Mouse (Mus musculus) embryonic facial prominence, embryonic 15.5 days (tissue): Measurements from ENCODE around the gene Ano6. TPM values are rescaled to one million over a fixed set of nuclear protein-coding genes. Genes with fewer than 3 reads are reported as not detected.

ENCODE experiments used
- ATAC-seq: fragments of 200-750 bp; cut with Nextera tagmentation; 2 replicates; pipeline ENCODE4 v1.8.0; 2017; ENCODE audit warnings: low read depth, moderate TSS enrichment; ENCODE audit not compliant: insufficient number of reproducible peaks, low FRiP score, low TSS enrichment
- H3K27ac ChIP-seq: fragments of 300-500 bp; sonication (generic); replicated peaks from 2 replicates; pipeline ENCODE4 v1.5.1; 2015; ENCODE audit warnings: mild to moderate bottlenecking, inconsistent platforms
- H3K27me3 ChIP-seq: fragments of 300-500 bp; sonication (generic); 2 replicates; pipeline ENCODE4 v1.6.1; 2015; ENCODE audit warnings: inconsistent platforms
- H3K36me3 ChIP-seq: fragments of 300-500 bp; sonication (generic); 2 replicates; pipeline ENCODE4 v1.6.1; 2015; ENCODE audit warnings: mild to moderate bottlenecking, inconsistent platforms
- H3K4me1 ChIP-seq: fragments of 300-500 bp; sonication (generic); 2 replicates; pipeline ENCODE4 v1.6.1; 2015; ENCODE audit warnings: inconsistent platforms
- H3K4me2 ChIP-seq: fragments of 300-500 bp; sonication (generic); replicated peaks from 2 replicates; pipeline ENCODE4 v1.6.1; 2015; ENCODE audit warnings: mild to moderate bottlenecking, inconsistent platforms
- H3K4me3 ChIP-seq: fragments of 300-500 bp; sonication (generic); replicated peaks from 2 replicates; pipeline ENCODE4 v1.5.1; 2015; ENCODE audit warnings: mild to moderate bottlenecking, inconsistent platforms
- H3K9ac ChIP-seq: fragments of 300-500 bp; sonication (generic); 2 replicates; pipeline ENCODE4 v1.6.1; 2015; ENCODE audit warnings: inconsistent platforms
- H3K9me3 ChIP-seq: fragments of 300-500 bp; sonication (generic); replicated peaks from 2 replicates; pipeline ENCODE4 v1.6.1; 2016; ENCODE audit warnings: inconsistent platforms
- WGBS: fragments of 180-500 bp; shearing (Covaris S2); methylation state at CpG from one replicate; pipeline ENCODE4 v1.1.7; 2015; 5-methylcytosine and 5-hydroxymethylcytosine counted together
- polyA plus RNA-seq: library from polyadenylated mRNA; unstranded; fragments of >200 nt; fragmentation: Nextera tagmentation; extraction: Ambion mirVana; gene quantifications from 2 replicates; pipeline ENCODE4 v1.2.1, GENCODE M21; 2015

Gene Ano6
- polyA plus RNA-seq, 1 experiment from 2014 or later, result 51.5 TPM

DNA sequence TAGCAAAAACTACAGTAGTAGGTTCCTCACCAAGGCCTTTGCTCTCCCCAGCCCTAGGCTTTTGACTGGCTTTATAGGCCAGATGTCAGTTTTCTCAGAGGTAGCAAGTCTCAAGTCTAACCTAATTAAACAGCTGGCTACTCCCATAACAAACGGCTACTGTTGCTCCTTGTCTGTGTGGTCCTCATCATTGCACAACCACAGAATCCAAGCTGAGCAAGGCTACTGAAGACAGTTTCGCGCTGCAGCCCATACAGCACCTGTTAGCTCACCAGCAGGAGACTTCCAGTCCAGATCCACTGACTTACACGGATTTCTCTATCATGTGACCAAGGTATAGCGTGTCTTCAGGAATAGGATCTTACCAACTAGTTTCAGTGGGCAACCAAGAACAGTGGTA, 55.5 kb downstream of the Ano6 start:
- ATAC-seq, result no peak
- no peak overlapping the region for H3K27ac ChIP-seq
- H3K9ac ChIP-seq, result no peak overlapping the region
- 70% methylated on average over 5 of the region's 5 CpGs for WGBS
- peaks cover 23% of the 10 kb centered on the region for H3K4me1 ChIP-seq
- no peaks in the 10 kb centered on the region for H3K27me3 ChIP-seq
- no peak overlapping the region for H3K4me2 ChIP-seq
- H3K36me3 ChIP-seq, result no peaks in the 10 kb centered on the region
- no peaks in the 10 kb centered on the region for H3K9me3 ChIP-seq
- H3K4me3 ChIP-seq, result no peak overlapping the region

DNA sequence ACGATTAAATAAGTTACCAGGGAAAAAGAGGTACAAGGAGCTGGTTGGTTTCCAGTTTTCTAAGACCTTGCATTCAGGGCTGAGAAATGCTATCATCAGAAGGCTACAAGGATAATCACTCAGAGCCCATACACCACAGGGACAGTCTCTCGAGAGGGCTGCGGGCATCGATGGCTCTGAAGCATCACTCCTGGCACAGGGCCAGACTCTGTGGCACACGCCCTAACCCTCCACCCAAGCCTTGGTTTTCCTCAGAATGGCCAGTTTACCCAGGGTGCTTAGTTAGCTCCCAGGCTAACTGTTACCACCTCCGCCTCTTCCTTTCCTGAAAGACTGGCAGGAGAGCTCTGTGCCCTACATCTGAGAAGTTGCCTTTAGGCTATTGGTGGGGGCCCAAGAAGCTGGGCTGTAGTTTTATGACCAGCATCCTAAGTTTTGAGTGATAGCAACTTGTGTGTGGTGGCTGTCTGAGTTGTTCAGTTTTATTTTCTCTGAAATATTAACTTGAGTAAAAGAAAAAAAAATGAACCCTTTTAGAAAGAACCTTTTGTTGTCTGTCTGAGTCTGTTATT, 57.9 kb downstream of the Ano6 start:
- no peak; the same call in 1 of the 2 replicates for ATAC-seq
- H3K9ac ChIP-seq, result no peak overlapping the region
- no peaks in the 10 kb centered on the region for H3K27me3 ChIP-seq
- no peak overlapping the region for H3K4me3 ChIP-seq
- no peaks in the 10 kb centered on the region for H3K36me3 ChIP-seq
- peaks cover 23% of the 10 kb centered on the region for H3K4me1 ChIP-seq
- peak overlapping the region; percentile 49 for H3K27ac ChIP-seq
- no peak overlapping the region for H3K4me2 ChIP-seq
- 44% methylated on average over 6 of the region's 6 CpGs for WGBS
- no peaks in the 10 kb centered on the region for H3K9me3 ChIP-seq

DNA sequence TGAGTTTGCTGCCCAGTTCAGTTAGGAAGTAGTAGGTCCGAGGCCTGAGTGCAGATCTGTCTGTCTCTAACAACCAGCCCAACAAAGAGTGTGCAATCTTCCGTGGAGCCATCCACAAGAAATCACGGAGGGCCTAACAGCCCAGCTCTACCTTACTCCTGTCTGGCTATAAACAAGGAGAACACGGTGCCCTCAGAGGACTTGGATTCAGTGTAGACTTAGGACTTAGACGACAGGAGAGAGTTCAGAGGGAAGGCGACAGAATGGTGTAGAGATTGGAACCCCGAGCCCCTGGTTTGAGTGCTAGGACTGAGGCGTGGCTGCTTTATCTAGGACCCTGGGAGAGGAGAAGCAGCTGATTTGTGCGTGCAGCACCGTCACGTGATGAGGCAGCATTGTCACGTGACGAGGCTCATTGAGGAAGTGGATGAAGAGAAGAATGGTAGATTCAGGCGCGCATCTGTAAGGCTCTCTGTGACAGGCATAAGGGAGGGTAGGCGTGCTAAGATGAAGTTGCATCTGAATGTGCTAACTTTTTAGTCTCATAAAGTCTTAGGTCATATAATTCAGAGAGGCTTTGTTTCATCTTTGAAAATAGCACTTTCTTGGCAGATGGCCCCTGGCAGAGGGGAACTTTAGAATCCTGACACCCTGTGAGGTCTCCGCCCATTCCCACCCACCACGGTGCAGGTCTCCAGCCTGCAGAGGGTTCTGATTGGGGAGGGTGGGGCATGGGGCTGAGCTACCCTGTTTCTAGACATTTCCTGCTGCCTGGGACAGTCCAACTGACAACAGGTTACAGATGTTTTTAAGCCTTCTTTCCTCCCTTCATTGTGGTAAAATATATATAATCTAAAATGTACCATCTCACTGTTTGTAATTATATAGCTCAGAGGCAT, 59.1 kb downstream of the Ano6 start:
- Histone ChIP-seq H3K9me3 (no peaks in the 10 kb centered on the region), H3K4me3 (no peak overlapping the region), H3K27me3 (no peaks in the 10 kb centered on the region), H3K27ac (peak overlapping the region; percentile 49), H3K36me3 (no peaks in the 10 kb centered on the region), H3K9ac (no peak overlapping the region), H3K4me2 (no peak overlapping the region), H3K4me1 (peaks cover 23% of the 10 kb centered on the region)
- 67% methylated on average over 18 of the region's 18 CpGs for WGBS
- peak; percentile 80; the same call in 1 of the 2 replicates for ATAC-seq

DNA sequence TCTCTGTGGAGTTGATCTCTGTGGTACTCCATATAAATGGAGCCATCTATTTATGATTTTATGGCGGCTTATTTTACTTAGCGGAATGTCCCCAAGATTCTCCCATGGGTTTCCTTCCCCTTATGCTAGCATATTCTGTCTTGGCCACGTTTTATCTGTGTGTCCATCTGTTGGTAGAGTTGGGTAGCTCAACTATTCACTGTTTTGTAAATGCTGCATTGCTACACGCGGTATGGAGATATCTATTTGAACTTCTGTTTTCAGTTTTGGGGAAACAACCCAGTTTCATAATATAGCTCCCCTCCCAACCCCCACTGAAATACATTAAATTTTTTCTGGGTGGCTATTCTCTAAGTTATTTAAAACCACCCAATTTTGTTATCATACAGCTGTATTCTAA, 59.9 kb downstream of the Ano6 start:
- ATAC-seq, result no peak
- WGBS, result 74% methylated on average over 5 of the region's 5 CpGs
- peaks cover 27% of the 10 kb centered on the region for H3K4me1 ChIP-seq
- H3K36me3 ChIP-seq, result no peaks in the 10 kb centered on the region
- H3K4me2 ChIP-seq, result no peak overlapping the region
- H3K27ac ChIP-seq, result no peak overlapping the region
- no peaks in the 10 kb centered on the region for H3K27me3 ChIP-seq
- no peak overlapping the region for H3K4me3 ChIP-seq
- no peak overlapping the region for H3K9ac ChIP-seq
- H3K9me3 ChIP-seq, result no peaks in the 10 kb centered on the region

DNA sequence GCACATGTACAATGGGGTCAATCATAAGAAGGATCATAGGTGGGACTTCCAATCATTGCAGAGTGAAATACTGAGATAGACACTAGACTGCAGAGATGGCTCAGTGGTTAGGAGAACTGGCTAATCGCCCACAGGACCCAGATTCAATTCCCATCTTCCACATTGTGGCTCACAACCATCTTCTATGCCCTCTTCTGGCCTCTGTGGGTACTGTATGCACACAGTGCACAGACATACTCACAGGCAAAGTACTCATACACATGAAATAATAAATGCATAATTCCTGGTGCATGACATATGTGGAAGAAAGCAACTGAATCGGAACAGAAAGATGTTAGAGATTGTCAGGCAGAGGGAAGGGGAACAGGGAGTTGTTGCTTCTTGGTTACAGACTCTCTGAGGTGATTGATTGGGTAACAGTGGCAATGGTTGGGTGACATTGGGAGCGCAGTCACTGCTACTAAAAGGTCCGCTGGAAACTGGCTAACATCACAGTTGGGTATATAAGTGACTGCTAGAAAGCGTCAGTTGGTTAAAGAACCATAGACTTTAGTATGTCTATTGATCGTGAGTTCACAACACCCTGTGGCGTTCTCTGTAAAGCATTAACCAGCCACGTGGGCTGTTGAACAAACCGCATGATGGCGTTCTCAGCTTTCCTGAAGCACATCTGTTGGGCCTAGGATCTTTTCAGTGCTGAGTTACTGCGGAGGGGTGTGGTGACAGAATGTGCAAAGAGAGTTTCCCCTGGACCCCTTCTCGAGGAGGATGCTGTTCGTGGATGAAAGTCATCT, 64.6 kb downstream of the Ano6 start:
- H3K27me3 ChIP-seq, result no peaks in the 10 kb centered on the region
- no peaks in the 10 kb centered on the region for H3K36me3 ChIP-seq
- 73% methylated on average over 13 of the region's 13 CpGs for WGBS
- H3K4me3 ChIP-seq, result no peak overlapping the region
- H3K27ac ChIP-seq, result no peak overlapping the region
- no peak for ATAC-seq
- H3K9ac ChIP-seq, result no peak overlapping the region
- peaks cover 18% of the 10 kb centered on the region for H3K4me1 ChIP-seq
- H3K9me3 ChIP-seq, result no peaks in the 10 kb centered on the region
- no peak overlapping the region for H3K4me2 ChIP-seq

DNA sequence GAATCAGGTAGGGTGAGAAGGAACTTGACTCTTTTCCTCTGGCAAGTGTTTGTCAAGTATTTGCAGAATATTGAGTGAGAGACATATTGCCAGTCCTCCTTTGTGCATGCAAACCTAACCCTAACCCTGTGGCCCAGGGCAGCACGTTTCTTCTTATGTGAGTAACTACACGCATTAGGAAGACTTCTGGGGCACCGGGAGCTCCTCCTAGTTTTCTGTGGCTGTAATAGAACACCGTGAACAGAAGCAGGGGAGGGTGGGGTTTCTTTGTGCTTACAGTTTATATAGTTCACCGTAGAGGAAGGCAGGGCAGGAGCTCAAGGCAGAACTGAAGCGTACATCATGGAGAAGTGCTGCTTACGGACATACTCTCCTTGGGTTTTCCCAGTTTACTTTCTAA, 65.3 kb downstream of the Ano6 start:
- Histone ChIP-seq H3K4me1 (peaks cover 17% of the 10 kb centered on the region), H3K27me3 (no peaks in the 10 kb centered on the region), H3K9ac (no peak overlapping the region), H3K4me3 (no peak overlapping the region), H3K4me2 (no peak overlapping the region), H3K36me3 (no peaks in the 10 kb centered on the region), H3K27ac (0 out of 2 replicates have a peak overlapping the region, but pooled peaks have one; percentile 56), H3K9me3 (no peaks in the 10 kb centered on the region)
- whole genome bisulfite sequencing, result 18% methylated on average over 7 of the region's 7 CpGs
- ATAC-seq, result no peak

DNA sequence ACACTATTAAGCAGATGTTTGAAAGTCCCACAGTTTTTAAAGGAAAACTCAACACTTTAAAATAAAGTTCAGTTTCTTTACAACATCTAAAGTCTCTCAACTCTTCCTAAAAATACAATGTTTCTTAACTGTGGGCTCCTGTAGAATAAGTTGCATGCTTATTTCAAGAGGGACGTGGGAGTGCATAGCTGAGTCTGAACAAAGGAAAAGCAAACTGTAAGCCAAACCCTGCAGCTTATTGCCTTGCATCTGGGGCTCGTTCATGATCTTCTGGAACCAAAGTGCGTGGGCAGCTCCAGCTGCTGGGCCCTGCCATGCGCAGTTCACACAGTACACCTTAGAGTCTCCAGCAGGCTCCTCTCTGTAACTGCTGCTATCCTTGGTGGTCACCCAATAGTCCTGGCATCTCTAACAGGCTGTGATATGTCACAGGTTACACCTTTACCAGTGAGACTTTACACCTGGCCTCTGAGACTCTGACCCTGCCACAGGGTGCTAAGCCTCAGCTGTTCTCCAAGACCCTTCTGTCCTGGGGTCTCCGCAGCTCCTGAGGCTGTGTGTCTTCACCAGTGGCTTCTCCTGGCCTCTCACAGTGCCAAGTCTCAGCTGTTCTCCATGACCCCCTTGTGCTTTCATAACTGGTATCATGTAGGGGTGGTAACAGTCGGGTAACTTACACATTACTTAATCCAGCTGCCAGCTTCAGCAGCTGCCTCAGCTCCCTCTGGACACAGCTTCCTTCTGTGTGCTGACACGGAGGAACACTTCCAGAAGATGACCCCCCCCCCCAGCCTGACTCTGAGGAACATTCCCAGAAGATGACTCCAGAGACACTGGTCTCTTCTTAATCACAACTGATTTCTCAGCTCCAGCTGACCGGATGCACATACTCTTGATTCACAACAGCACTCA, 66.3 kb downstream of the Ano6 start:
- peak; percentile 29; the same call in 1 of the 2 replicates for ATAC-seq
- Histone ChIP-seq H3K27me3 (no peaks in the 10 kb centered on the region), H3K4me3 (no peak overlapping the region), H3K9ac (no peak overlapping the region), H3K27ac (no peak overlapping the region; the same call in 1 of the 2 replicates), H3K36me3 (no peaks in the 10 kb centered on the region), H3K4me1 (peaks cover 17% of the 10 kb centered on the region), H3K9me3 (no peaks in the 10 kb centered on the region), H3K4me2 (no peak overlapping the region)
- 56% methylated on average over 8 of the region's 8 CpGs for WGBS

DNA sequence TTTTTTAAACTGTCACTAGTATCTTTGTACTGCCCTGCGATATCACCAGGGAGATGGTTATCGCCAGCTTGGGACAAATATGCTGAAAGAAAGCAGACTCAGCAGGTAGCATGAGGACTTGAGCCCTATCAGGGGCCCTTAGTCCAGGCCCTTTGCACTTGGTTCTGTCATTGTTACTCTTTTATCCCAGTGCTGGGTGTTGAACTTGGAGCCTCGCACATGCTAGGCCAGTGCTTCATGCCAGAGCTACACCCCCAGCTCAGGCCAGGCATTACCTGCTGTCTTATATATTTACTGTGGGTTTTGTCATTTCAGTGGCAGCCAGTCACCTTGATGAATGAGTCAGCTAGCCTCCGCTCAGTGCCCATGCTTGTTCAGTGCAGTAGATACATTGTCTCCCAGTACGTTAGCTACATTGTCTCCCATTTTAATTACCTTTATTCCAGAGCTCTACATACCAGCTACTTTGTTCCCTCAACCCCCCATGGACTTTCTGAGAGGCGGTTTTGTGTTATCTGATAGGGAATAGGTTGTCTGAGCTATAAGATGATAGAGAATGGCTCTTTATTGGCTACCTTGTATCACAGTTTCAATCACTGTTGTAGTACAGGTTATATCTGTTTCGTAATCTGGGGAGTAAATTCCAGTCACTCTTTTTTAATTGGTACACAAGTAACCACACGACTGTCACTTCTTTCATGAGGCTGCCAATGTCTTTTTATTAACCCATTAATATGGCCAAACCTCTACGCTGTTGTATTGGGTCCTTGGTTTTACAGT, 68.4 kb downstream of the Ano6 start:
- Histone ChIP-seq H3K4me1 (peaks cover 20% of the 10 kb centered on the region), H3K4me3 (no peak overlapping the region), H3K4me2 (no peak overlapping the region), H3K27ac (no peak overlapping the region; the same call in 1 of the 2 replicates), H3K9me3 (no peaks in the 10 kb centered on the region), H3K27me3 (no peaks in the 10 kb centered on the region), H3K9ac (no peak overlapping the region), H3K36me3 (no peaks in the 10 kb centered on the region)
- WGBS, result 81% methylated on average over 9 of the region's 9 CpGs
- ATAC-seq, result no peak

DNA sequence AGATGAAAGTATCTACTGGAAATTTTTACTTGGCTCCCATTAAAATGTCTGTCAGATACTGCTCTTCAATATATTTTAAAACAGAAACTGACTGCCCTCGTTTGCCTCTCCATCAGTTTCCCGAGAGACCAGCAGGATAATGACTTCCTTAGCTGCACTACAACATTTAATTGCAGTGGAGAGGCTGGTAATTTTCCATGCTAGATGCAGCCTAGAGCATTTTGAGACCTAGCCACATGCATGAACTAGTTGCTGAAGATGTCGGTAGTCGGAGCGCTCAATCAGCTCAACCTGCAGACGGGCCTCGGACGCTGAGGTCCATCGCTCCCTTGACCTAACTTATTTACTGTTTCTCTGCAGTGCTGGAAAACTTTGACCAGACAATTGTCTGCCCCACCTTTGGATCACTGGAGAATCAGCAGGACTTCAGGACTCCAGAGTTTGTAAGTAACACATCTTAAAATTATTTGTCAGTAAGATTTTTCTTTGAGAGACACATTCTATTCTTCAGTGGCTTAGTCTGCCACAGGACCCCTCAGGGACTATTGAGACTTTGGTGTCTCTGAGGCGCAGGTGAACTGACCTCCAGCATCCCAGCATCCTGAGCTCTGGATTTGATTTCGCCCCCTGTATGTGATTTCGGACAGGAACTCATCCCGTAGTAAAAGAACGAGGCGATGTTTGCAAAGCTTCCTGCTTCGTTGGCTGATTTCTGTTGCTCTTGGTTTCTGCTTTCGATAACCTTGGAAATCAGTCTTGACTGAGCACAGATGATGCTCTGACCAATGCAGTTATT, 73.4 kb downstream of the Ano6 start:
- H3K4me3 ChIP-seq, result no peak overlapping the region
- ATAC-seq, result no peak

More for the DNA sequence above, 73.4 kb downstream of the Ano6 start:
- no peak overlapping the region for H3K9ac ChIP-seq
- no peaks in the 10 kb centered on the region for H3K27me3 ChIP-seq
- no peaks in the 10 kb centered on the region for H3K9me3 ChIP-seq
- 0 out of 2 replicates have a peak, but pooled peaks cover 3% of the 10 kb centered on the region for H3K4me1 ChIP-seq
- no peak overlapping the region for H3K4me2 ChIP-seq
- WGBS, result 49% methylated on average over 17 of the region's 17 CpGs
- no peak overlapping the region; the same call in 1 of the 2 replicates for H3K27ac ChIP-seq
- peaks cover 3% of the 10 kb centered on the region; the same call in 1 of the 2 replicates for H3K36me3 ChIP-seq
